Mouse (Mus musculus) cortical plate, adult 2 months (tissue): ENCODE data around the gene Cep131.

Source experiments
- CTCF ChIP-seq: fragments of 200-500 bp; IDR thresholded peaks from 2 replicates; pipeline ENCODE4 v1.5.1; 2011; ENCODE audit warnings: mild to moderate bottlenecking, control low read depth, low read length; ENCODE audit not compliant: insufficient read depth; ENCODE audit errors: extremely low read depth
- POLR2A ChIP-seq: fragments of 200-500 bp; IDR thresholded peaks from 2 replicates; pipeline ENCODE4 v1.6.1; 2011; ENCODE audit warnings: mild to moderate bottlenecking, low read length, control low read depth; ENCODE audit not compliant: insufficient read depth; ENCODE audit errors: extremely low read depth

- TF ChIP-seq CTCF (no peak), POLR2A (no peak)
Measured at GRCm38 (mm10) chr11:120052274-120052673, 34.4 kb downstream of the Cep131 start.
